Mouse (Mus musculus) C2C12 (cell line): ENCODE results near the gene Lrrc75a. TPM values are rescaled to one million over a fixed set of nuclear protein-coding genes. Genes with fewer than 3 reads are reported as not detected.

Source experiments
- H3K27me3 ChIP-seq: one replicate; pipeline ENCODE4 v1.6.1; 2011; ENCODE audit not compliant: control insufficient read depth, insufficient read depth, insufficient read length
- H3K36me3 ChIP-seq: one replicate; pipeline ENCODE4 v1.6.1; 2011; ENCODE audit not compliant: control insufficient read depth, insufficient read depth
- H3K4me3 ChIP-seq: one replicate; pipeline ENCODE4 v1.5.1; 2011; ENCODE audit warnings: mild to moderate bottlenecking, control low read depth; ENCODE audit not compliant: poor library complexity, insufficient read depth, severe bottlenecking
- H3K79me2 ChIP-seq: one replicate; pipeline ENCODE4 v1.6.1; 2011; ENCODE audit not compliant: control insufficient read depth, insufficient read depth
- H3K79me3 ChIP-seq: one replicate; pipeline ENCODE4 v1.6.1; 2011; ENCODE audit warnings: low read depth, control low read depth
- H3ac ChIP-seq: one replicate; pipeline ENCODE3; 2011; ENCODE audit warnings: low read depth; ENCODE audit not compliant: control insufficient read depth, insufficient read length
- CEBPB ChIP-seq: IDR thresholded peaks from one replicate; pipeline ENCODE4 v1.6.1; 2011; ENCODE audit warnings: low read depth, mild to moderate bottlenecking, control low read depth, moderate library complexity
- CTCF ChIP-seq: IDR thresholded peaks from one replicate; pipeline ENCODE4 v1.5.1; 2011; ENCODE audit not compliant: control insufficient read depth, insufficient read depth, insufficient read length
- FOSL1 ChIP-seq: IDR thresholded peaks from one replicate; pipeline ENCODE4 v1.8.0; 2011; ENCODE audit warnings: mild to moderate bottlenecking, low read length; ENCODE audit not compliant: poor library complexity, insufficient read depth, severe bottlenecking
- MAX ChIP-seq: IDR thresholded peaks from one replicate; pipeline ENCODE4 v1.6.1; 2011; ENCODE audit warnings: mild to moderate bottlenecking, control low read depth
- MYOD1 ChIP-seq: IDR thresholded peaks from one replicate; pipeline ENCODE4 v1.6.1; 2011; ENCODE audit warnings: low read depth; ENCODE audit not compliant: control insufficient read depth, insufficient read length
- MYOG ChIP-seq: IDR thresholded peaks from one replicate; pipeline ENCODE4 v1.6.1; 2011; ENCODE audit not compliant: control insufficient read depth, insufficient read length; ENCODE audit errors: extremely low read depth
- USF1 ChIP-seq: IDR thresholded peaks from one replicate; pipeline ENCODE4 v1.6.1; 2011; ENCODE audit warnings: low read depth, mild to moderate bottlenecking, control low read depth, moderate library complexity
- polyA plus RNA-seq: library from polyadenylated mRNA; unstranded; fragments of >200 nt; fragmentation: generic; extraction: Trizol; gene quantifications from one replicate; pipeline ENCODE4 v1.2.1, GENCODE M21; 2012; ENCODE audit warnings: missing spikeins

Gene Lrrc75a
- polyA plus RNA-seq, 1 experiment: 12.5 TPM

DNA sequence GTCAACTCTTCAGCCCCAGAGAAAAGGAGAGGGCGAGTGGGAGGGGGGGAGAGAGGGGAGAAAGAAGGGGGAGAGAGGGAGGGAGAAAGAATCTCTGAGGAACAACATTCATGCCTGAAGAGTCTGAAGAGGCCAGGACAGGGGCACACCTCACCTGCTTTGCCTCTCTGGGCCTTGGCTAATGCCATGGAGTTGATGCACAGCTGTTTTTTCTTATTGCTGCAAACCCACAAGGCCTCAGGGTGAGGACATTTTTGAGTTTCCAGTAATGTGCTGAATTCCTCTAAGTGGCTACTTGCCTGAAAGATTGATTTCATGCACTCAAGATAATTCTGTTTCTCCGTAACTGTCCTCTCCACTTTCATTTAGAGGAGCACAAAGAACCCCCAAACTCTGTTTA lies 90.2 kb downstream of the Lrrc75a start:
- peaks cover 20% of the 10 kb centered on the region for H3K79me2 ChIP-seq
- TF ChIP-seq MYOG: no peak
- TF ChIP-seq CTCF: no peak
- TF ChIP-seq CEBPB: no peak
- TF ChIP-seq FOSL1: no peak
- TF ChIP-seq MYOD1: no peak
- TF ChIP-seq USF1: no peak
- no peak for TF ChIP-seq MAX

DNA sequence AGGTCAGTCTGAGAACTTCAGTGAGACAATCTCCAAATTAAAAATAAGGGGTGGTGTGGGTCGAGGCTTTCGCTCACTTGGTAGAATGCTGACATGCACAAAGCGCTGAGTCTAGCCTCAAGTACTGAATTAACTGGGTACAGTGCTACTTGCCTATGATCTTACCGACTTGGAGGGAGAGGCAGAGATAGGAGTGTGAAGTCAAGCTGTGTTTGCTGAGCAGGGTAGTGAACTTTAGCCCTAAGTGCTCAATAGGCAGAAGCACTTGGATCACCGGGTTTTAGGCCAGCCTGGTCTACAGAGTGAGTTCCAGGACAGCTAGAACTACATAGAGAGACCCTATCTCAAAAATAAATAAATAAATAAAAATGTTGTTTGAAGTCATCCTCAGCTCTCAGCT lies 91.1 kb downstream of the Lrrc75a start:
- Histone ChIP-seq H3ac (no peak overlapping the region), H3K79me3 (peaks cover 21% of the 10 kb centered on the region), H3K27me3 (no peaks in the 10 kb centered on the region), H3K36me3 (peaks cover 27% of the 10 kb centered on the region), H3K79me2 (peaks cover 27% of the 10 kb centered on the region), H3K4me3 (no peak overlapping the region)
- TF ChIP-seq MAX: no peak
- TF ChIP-seq MYOG: no peak
- no peak for TF ChIP-seq CTCF
- no peak for TF ChIP-seq USF1
- no peak for TF ChIP-seq CEBPB
- TF ChIP-seq MYOD1: no peak

More for the DNA sequence above, 90.2 kb downstream of the Lrrc75a start:
- Histone ChIP-seq H3ac (no peak overlapping the region), H3K79me3 (peaks cover 16% of the 10 kb centered on the region), H3K4me3 (no peak overlapping the region), H3K27me3 (no peaks in the 10 kb centered on the region), H3K36me3 (peaks cover 22% of the 10 kb centered on the region)

DNA sequence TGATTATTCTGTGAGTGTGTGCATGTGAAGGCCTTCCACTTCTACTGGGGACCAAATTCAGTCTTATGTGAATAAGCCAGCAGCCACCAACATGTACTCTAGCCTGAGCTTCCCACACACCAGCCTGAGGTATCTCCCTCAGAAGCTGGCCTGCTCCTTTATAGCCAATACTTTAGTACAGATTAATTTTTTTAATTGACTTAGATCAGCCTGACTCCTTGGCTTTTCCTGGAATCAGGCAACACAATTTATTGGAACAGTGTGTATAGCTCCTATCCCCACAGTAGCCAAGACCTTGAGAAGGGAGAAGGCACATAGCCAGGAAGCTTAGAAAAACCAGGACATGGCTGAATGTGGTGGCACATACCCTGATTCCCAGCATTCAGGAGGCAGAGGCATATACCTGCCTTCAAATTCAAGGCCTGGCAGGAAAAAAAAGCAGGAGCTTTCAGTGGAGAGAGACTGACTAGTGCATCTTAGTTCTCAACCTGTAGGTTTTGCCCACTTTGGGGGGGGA lies 92.4 kb downstream of the Lrrc75a start:
- Histone ChIP-seq H3K27me3 (no peaks in the 10 kb centered on the region), H3K79me3 (peaks cover 27% of the 10 kb centered on the region), H3K79me2 (peaks cover 37% of the 10 kb centered on the region), H3K4me3 (no peak overlapping the region), H3ac (no peak overlapping the region), H3K36me3 (peaks cover 27% of the 10 kb centered on the region)
- no peak for TF ChIP-seq MAX
- no peak for TF ChIP-seq CTCF
- no peak for TF ChIP-seq USF1
- no peak for TF ChIP-seq MYOG
- TF ChIP-seq MYOD1: no peak
- no peak for TF ChIP-seq CEBPB
- TF ChIP-seq FOSL1: no peak

DNA sequence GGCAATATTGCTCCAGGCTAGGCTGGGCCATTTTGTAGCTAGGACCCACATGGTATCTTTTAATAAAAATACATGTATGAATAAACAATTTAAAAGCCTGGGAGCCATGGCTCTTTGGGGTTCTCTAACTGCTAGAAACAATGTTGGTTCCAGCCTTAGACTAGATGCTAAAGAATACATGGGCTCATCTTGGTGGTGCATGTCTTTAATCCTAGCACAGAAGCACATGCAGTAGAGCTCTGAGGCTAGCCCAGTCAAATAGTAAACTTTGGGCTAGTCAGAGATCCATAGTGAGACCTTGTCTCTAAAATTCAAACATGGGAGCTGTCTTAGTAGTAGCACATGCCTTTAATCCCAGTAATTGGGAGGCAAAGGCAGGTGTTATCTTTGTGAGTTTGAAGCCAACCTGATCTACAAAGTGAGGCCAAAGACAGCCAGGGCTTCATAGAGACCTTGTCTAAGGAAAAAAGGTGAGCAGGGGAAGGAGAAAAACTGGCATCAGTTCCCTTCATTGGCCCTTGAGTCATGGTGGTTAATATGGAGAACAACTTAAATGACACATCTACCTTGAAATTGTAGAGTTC lies 93.3 kb downstream of the Lrrc75a start:
- Histone ChIP-seq H3K4me3 (no peak overlapping the region), H3K79me3 (peaks cover 27% of the 10 kb centered on the region), H3K36me3 (peaks cover 27% of the 10 kb centered on the region), H3K27me3 (no peaks in the 10 kb centered on the region), H3K79me2 (peaks cover 44% of the 10 kb centered on the region), H3ac (no peak overlapping the region)
- TF ChIP-seq USF1 (no peak), FOSL1 (no peak), MYOD1 (no peak), MAX (no peak), MYOG (no peak), CEBPB (no peak), CTCF (no peak)

Other genes with a start within 250 kb of the Lrrc75a start
- 4.5 TPM for gene Pigl, start 190.1 kb downstream of the Lrrc75a start, polyA plus RNA-seq
- 33.6 TPM for gene Ncor1, start 190.0 kb downstream of the Lrrc75a start, polyA plus RNA-seq
- gene Cenpv, start 109.3 kb downstream of the Lrrc75a start, polyA plus RNA-seq: 21.6 TPM
- gene Ubb, start 97.4 kb downstream of the Lrrc75a start, polyA plus RNA-seq: 1,633 TPM
- gene Trpv2, start 74.0 kb downstream of the Lrrc75a start, polyA plus RNA-seq: 12.8 TPM
- gene Mmgt2, start 141 bp upstream of the Lrrc75a start, polyA plus RNA-seq: 29.1 TPM
- gene Zfp287, start 83.4 kb upstream of the Lrrc75a start, polyA plus RNA-seq: 1.2 TPM
- gene Gm10428, start 104.6 kb upstream of the Lrrc75a start, polyA plus RNA-seq: not detected
- not detected for gene Zfp286, start 140.9 kb upstream of the Lrrc75a start, polyA plus RNA-seq
- gene Trim16, start 171.7 kb upstream of the Lrrc75a start, polyA plus RNA-seq: 24.2 TPM
- 0.02 TPM for gene Fbxw10, start 198.5 kb upstream of the Lrrc75a start, polyA plus RNA-seq
- 13.7 TPM for gene Tvp23b, start 230.9 kb upstream of the Lrrc75a start, polyA plus RNA-seq